Comparison of ENCODE assay signal across 18 mouse cellular contexts in the genomic region with DNA sequence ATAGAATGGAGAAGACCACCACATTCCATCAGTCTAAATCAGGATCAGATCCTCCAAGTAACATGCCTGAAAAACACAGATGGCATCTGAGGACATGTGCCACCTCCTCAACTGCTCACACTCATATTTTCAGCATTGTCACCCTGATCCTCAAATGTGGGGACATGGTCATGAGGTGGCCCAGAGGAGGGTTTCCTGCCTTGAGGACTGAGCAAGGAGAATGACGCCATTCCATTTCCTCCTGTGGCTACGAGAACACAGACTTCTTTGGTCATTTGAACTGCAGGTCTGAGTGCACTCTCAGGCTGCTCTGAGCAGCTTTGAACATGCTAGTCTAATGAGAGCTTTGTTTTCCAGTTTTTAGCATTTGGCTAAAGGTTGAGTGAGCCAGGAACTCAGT. TPM values are rescaled to one million over a fixed set of nuclear protein-coding genes. Genes with fewer than 3 reads are reported as not detected.
DNase-seq lines count a peak whose midpoint lies in the region; ATAC-seq lines count a peak whose summit lies in the region.
"Had no signal": no experiment of that assay in that cellular context is flagged by ENCODE, and none has a peak within 500 bp of the region (broad histone marks: within the 10 kb centered on the region; RNA-seq: fewer than 3 reads in every experiment).

No protein-coding gene starts in this region.

- peak; percentile 54 for ATAC-seq in common myeloid progenitor, adult 5-6 weeks (replicated peaks; ENCODE audit: low read depth, poor library complexity, severe bottlenecking)
- peak; percentile 66 to 73 for ATAC-seq in hematopoietic stem cell, adult 5-6 weeks (replicated peaks in 1 of 2; ENCODE audit: insufficient read depth in 1 of 2, low FRiP score in 2 of 2, low TSS enrichment in 1 of 2, low read depth in 1 of 2, poor library complexity in 2 of 2, severe bottlenecking in 2 of 2)
- ATAC-seq: forebrain, embryonic 13.5 days; forebrain, embryonic 15.5 days; forebrain, postnatal 0 days had no signal

- intact Hi-C loops in heart, postnatal 14 days (cut with DNase I), result no loop called here

- DNase-seq in 416B (ENCODE audit: low read depth), result peak; percentile 62
- DNase-seq in heart, postnatal 14 days, result no peak
- DNase-seq in kidney, adult 9 months, result no peak
- no peak for DNase-seq in B cell, adult 2 months
- DNase-seq: adrenal gland, adult 2 months; adrenal gland, postnatal 10 days; adrenal gland, postnatal 25 days; cerebellum, adult 11 months; cerebellum, adult 18-20 months; cerebellum, adult 8-10 months; cerebellum, adult 9-11 months; cerebellum, postnatal 36 days; forebrain, postnatal 0 days had no signal

RNA-seq across cellular contexts. Expression of gene Rasd2, which starts 10.3 kb away (rescaled TPM):
- not detected in 2 replicates for total RNA-seq in common myeloid progenitor, adult 5-6 weeks (2017)
- total RNA-seq in hematopoietic stem cell, adult 5-6 weeks (2017), result 0.15 TPM in 1 of 2 replicates, not detected in the other
- 1 to 10 TPM; 2.2 to 2.5 TPM for total RNA-seq in heart, postnatal 14 days (2021)
- total RNA-seq: MEL had no signal
